Mouse (Mus musculus) kidney, adult 2 months (tissue): ENCODE measurements around the gene Ttll3.

Experiments used
- CTCF ChIP-seq: fragments of 200-500 bp; conservative IDR thresholded peaks from 2 replicates; pipeline ENCODE4 v1.5.1; 2011; ENCODE audit warnings: low read depth, mild to moderate bottlenecking, control low read depth, low read length, moderate library complexity, mixed read lengths; ENCODE audit not compliant: insufficient read depth, insufficient read length
- POLR2A ChIP-seq: fragments of 200-500 bp; IDR thresholded peaks from one replicate; pipeline ENCODE4 v1.6.1; 2011; ENCODE audit warnings: low read depth, low read length, control low read depth

GRCm38 (mm10) chr6:113367574-113367973 lies 21.5 kb upstream of the Ttll3 start:
- TF ChIP-seq POLR2A (no peak), CTCF (no peak)
